Mouse (Mus musculus) stomach, embryonic 14.5 days (tissue): ENCODE results near the gene Adgrl3. TPM values are rescaled to one million over a fixed set of nuclear protein-coding genes. Genes with fewer than 3 reads are reported as not detected.

Source experiments
- ATAC-seq: fragments of 200-750 bp; cut with Nextera tagmentation; 2 replicates; pipeline ENCODE4 v1.8.0; 2017; ENCODE audit warnings: low read depth, moderate TSS enrichment; ENCODE audit not compliant: insufficient number of reproducible peaks, insufficient read depth, low FRiP score
- H3K27ac ChIP-seq: fragments of 300-500 bp; sonication (generic); 2 replicates; pipeline ENCODE4 v1.5.1; 2014; ENCODE audit warnings: mild to moderate bottlenecking, low read length, moderate library complexity, mixed read lengths
- H3K27me3 ChIP-seq: fragments of 300-500 bp; sonication (generic); 2 replicates; pipeline ENCODE4 v1.6.1; 2014; ENCODE audit warnings: low read length, control low read depth, mixed read lengths; ENCODE audit not compliant: control insufficient read depth, insufficient read depth
- H3K36me3 ChIP-seq: fragments of 300-500 bp; sonication (generic); 2 replicates; pipeline ENCODE4 v1.6.1; 2014; ENCODE audit warnings: mild to moderate bottlenecking, control low read depth, low read length, moderate library complexity, mixed read lengths; ENCODE audit not compliant: control insufficient read depth, insufficient read depth
- H3K4me1 ChIP-seq: fragments of 300-500 bp; sonication (generic); 2 replicates; pipeline ENCODE4 v1.6.1; 2014; ENCODE audit warnings: low read length, control low read depth, mixed read lengths; ENCODE audit not compliant: control insufficient read depth, insufficient read depth
- H3K4me2 ChIP-seq: fragments of 300-500 bp; sonication (generic); replicated peaks from 2 replicates; pipeline ENCODE4 v1.6.1; 2014; ENCODE audit warnings: low read depth, low read length, control low read depth
- H3K4me3 ChIP-seq: fragments of 300-500 bp; sonication (generic); 2 replicates; pipeline ENCODE4 v1.5.1; 2014; ENCODE audit warnings: low read depth, low read length, control low read depth
- H3K9ac ChIP-seq: fragments of 300-500 bp; sonication (generic); replicated peaks from 2 replicates; pipeline ENCODE4 v1.6.1; 2014; ENCODE audit warnings: low read depth, mild to moderate bottlenecking, control low read depth, low read length, moderate library complexity, mixed read lengths
- H3K9me3 ChIP-seq: fragments of 300-500 bp; sonication (generic); 2 replicates; pipeline ENCODE4 v1.6.1; 2016; ENCODE audit warnings: low read depth, low read length, control low read depth; ENCODE audit not compliant: control insufficient read depth
- WGBS: fragments of 180-500 bp; shearing (Covaris S2); extraction: QIAGEN DNeasy Blood & Tissue Kit; methylation state at CpG from one replicate; pipeline ENCODE4 v1.1.7; 2014; 5-methylcytosine and 5-hydroxymethylcytosine counted together
- polyA plus RNA-seq: library from polyadenylated mRNA; unstranded; fragments of >200 nt; fragmentation: Nextera tagmentation; extraction: Ambion mirVana; gene quantifications from 2 replicates; pipeline ENCODE4 v1.2.1, GENCODE M21; 2014

Gene Adgrl3
- polyA plus RNA-seq, 1 experiment from 2014 or later: 38.4 TPM

GRCm38 (mm10) chr5:81483890-81484289 lies 464.0 kb downstream of the Adgrl3 start:
- H3K9me3 ChIP-seq: no peaks in the 10 kb centered on the region
- H3K27me3 ChIP-seq: no peaks in the 10 kb centered on the region
- ATAC-seq: no peak
- 67% methylated on average over 3 of the region's 3 CpGs for WGBS
- no peak overlapping the region for H3K27ac ChIP-seq
- no peaks in the 10 kb centered on the region for H3K4me1 ChIP-seq
- H3K4me2 ChIP-seq: no peak overlapping the region
- H3K36me3 ChIP-seq: no peaks in the 10 kb centered on the region
- H3K9ac ChIP-seq: no peak overlapping the region
- H3K4me3 ChIP-seq: no peak overlapping the region

- WGBS: 88% methylated on average over 3 of the region's 3 CpGs
- ATAC-seq: no peak
- no peaks in the 10 kb centered on the region for H3K36me3 ChIP-seq
- no peaks in the 10 kb centered on the region for H3K27me3 ChIP-seq
- H3K4me3 ChIP-seq: no peak overlapping the region
- no peaks in the 10 kb centered on the region for H3K9me3 ChIP-seq
- H3K9ac ChIP-seq: no peak overlapping the region
- no peaks in the 10 kb centered on the region for H3K4me1 ChIP-seq
- no peak overlapping the region for H3K4me2 ChIP-seq
- H3K27ac ChIP-seq: no peak overlapping the region
These were observed 481.1 kb downstream of the Adgrl3 start for GRCm38 (mm10) chr5:81501076-81501475.

- WGBS: 56% methylated on average over 5 of the region's 5 CpGs
- no peak for ATAC-seq
- no peak overlapping the region for H3K4me3 ChIP-seq
- no peaks in the 10 kb centered on the region for H3K27me3 ChIP-seq
- H3K4me2 ChIP-seq: no peak overlapping the region
- H3K36me3 ChIP-seq: no peaks in the 10 kb centered on the region
- H3K4me1 ChIP-seq: 0 out of 2 replicates have a peak, but pooled peaks cover 2% of the 10 kb centered on the region
- H3K9ac ChIP-seq: no peak overlapping the region
- no peaks in the 10 kb centered on the region for H3K9me3 ChIP-seq
- no peak overlapping the region for H3K27ac ChIP-seq
These were observed 499.0 kb downstream of the Adgrl3 start for GRCm38 (mm10) chr5:81518720-81519496.

- WGBS: 24% methylated on average over 11 of the region's 11 CpGs
- no peak overlapping the region for H3K27ac ChIP-seq
- no peak overlapping the region for H3K4me2 ChIP-seq
These were observed 499.8 kb downstream of the Adgrl3 start for GRCm38 (mm10) chr5:81519497-81520382.

GRCm38 (mm10) chr5:81522760-81523159 lies 502.8 kb downstream of the Adgrl3 start:
- Histone ChIP-seq H3K4me2 (no peak overlapping the region), H3K36me3 (no peaks in the 10 kb centered on the region), H3K4me1 (0 out of 2 replicates have a peak, but pooled peaks cover 2% of the 10 kb centered on the region), H3K4me3 (no peak overlapping the region), H3K9me3 (no peaks in the 10 kb centered on the region), H3K27me3 (no peaks in the 10 kb centered on the region), H3K27ac (no peak overlapping the region), H3K9ac (no peak overlapping the region)
- no peak for ATAC-seq
- WGBS: 83% methylated on average over 4 of the region's 4 CpGs

More at GRCm38 (mm10) chr5:81519497-81520382, 499.8 kb downstream of the Adgrl3 start:
- H3K27me3 ChIP-seq: no peaks in the 10 kb centered on the region
- peak; percentile 37; the same call in 1 of the 2 replicates for ATAC-seq
- 0 out of 2 replicates have a peak, but pooled peaks cover 2% of the 10 kb centered on the region for H3K4me1 ChIP-seq
- H3K9me3 ChIP-seq: no peaks in the 10 kb centered on the region
- H3K36me3 ChIP-seq: no peaks in the 10 kb centered on the region
- H3K4me3 ChIP-seq: no peak overlapping the region
- H3K9ac ChIP-seq: no peak overlapping the region

GRCm38 (mm10) chr5:81524532-81524961 lies 504.6 kb downstream of the Adgrl3 start:
- no peaks in the 10 kb centered on the region for H3K9me3 ChIP-seq
- no peak overlapping the region for H3K4me3 ChIP-seq
- H3K9ac ChIP-seq: no peak overlapping the region
- H3K36me3 ChIP-seq: no peaks in the 10 kb centered on the region
- no peak overlapping the region for H3K27ac ChIP-seq
- H3K4me1 ChIP-seq: 0 out of 2 replicates have a peak, but pooled peaks cover 2% of the 10 kb centered on the region
- no peak for ATAC-seq
- 76% methylated on average over 12 of the region's 12 CpGs for WGBS
- H3K27me3 ChIP-seq: no peaks in the 10 kb centered on the region
- H3K4me2 ChIP-seq: no peak overlapping the region

GRCm38 (mm10) chr5:81525326-81525725 lies 505.4 kb downstream of the Adgrl3 start:
- Histone ChIP-seq H3K9me3 (no peaks in the 10 kb centered on the region), H3K9ac (no peak overlapping the region), H3K27me3 (no peaks in the 10 kb centered on the region), H3K4me3 (no peak overlapping the region), H3K4me1 (no peaks in the 10 kb centered on the region), H3K36me3 (no peaks in the 10 kb centered on the region), H3K27ac (no peak overlapping the region), H3K4me2 (no peak overlapping the region)
- no peak for ATAC-seq
- 76% methylated on average over 2 of the region's 2 CpGs for WGBS

- H3K36me3 ChIP-seq: no peaks in the 10 kb centered on the region
- no peaks in the 10 kb centered on the region for H3K9me3 ChIP-seq
- H3K4me2 ChIP-seq: no peak overlapping the region
- H3K4me1 ChIP-seq: no peaks in the 10 kb centered on the region
- ATAC-seq: no peak
- H3K4me3 ChIP-seq: no peak overlapping the region
- WGBS: 84% methylated on average over 4 of the region's 4 CpGs
- no peaks in the 10 kb centered on the region for H3K27me3 ChIP-seq
- no peak overlapping the region for H3K9ac ChIP-seq
- no peak overlapping the region for H3K27ac ChIP-seq
These were observed 511.7 kb downstream of the Adgrl3 start for GRCm38 (mm10) chr5:81531639-81532038.
